Mouse (Mus musculus) thymus, adult 2 months (tissue): ENCODE measurements around the gene Gm37240.

Experiments used
- CTCF ChIP-seq: fragments of 200-500 bp; IDR thresholded peaks from 2 replicates; pipeline ENCODE4 v1.5.1; 2012; ENCODE audit warnings: mild to moderate bottlenecking, control low read depth, low read length, moderate library complexity, borderline replicate concordance; ENCODE audit not compliant: control insufficient read depth, poor library complexity, insufficient read depth; ENCODE audit errors: extremely low read depth
- POLR2A ChIP-seq: fragments of 200-500 bp; IDR thresholded peaks from 2 replicates; pipeline ENCODE4 v1.6.1; 2012; ENCODE audit warnings: mild to moderate bottlenecking, low read length, control low read depth, moderate library complexity; ENCODE audit not compliant: control insufficient read depth, poor library complexity, insufficient read depth; ENCODE audit errors: extremely low read depth

- TF ChIP-seq POLR2A = no peak
- no peak for TF ChIP-seq CTCF
These were observed 1419.2 kb downstream of the Gm37240 start for GRCm38 (mm10) chr3:84468111-84468453.
